Mouse (Mus musculus) forebrain, postnatal 0 days (tissue): ENCODE results near the gene Tmem175. TPM values are rescaled to one million over a fixed set of nuclear protein-coding genes. Genes with fewer than 3 reads are reported as not detected.

ENCODE experiments used
- ATAC-seq: fragments of 200-750 bp; cut with Nextera tagmentation; 2 replicates; pipeline ENCODE4 v1.8.0; 2017; ENCODE audit warnings: mild to moderate bottlenecking, moderate library complexity
- DNase-seq: peaks from one replicate; pipeline ENCODE4 v3.0.0-alpha.2; 2015
- H3K27ac ChIP-seq: fragments of 300-500 bp; sonication (generic); 2 replicates; pipeline ENCODE4 v1.5.1; 2014; ENCODE audit warnings: low read depth, mild to moderate bottlenecking, antibody characterized with exemption, low read length, moderate library complexity, mixed read lengths
- H3K27me3 ChIP-seq: fragments of 300-500 bp; sonication (generic); 2 replicates; pipeline ENCODE4 v1.6.1; 2014; ENCODE audit warnings: mild to moderate bottlenecking, low read length, mixed read lengths; ENCODE audit not compliant: insufficient read depth
- H3K36me3 ChIP-seq: fragments of 300-500 bp; sonication (generic); 2 replicates; pipeline ENCODE4 v1.6.1; 2014; ENCODE audit warnings: mild to moderate bottlenecking, moderate library complexity; ENCODE audit not compliant: insufficient read depth
- H3K4me1 ChIP-seq: fragments of 300-500 bp; sonication (generic); 2 replicates; pipeline ENCODE4 v1.6.1; 2014; ENCODE audit warnings: antibody characterized with exemption; ENCODE audit not compliant: insufficient read depth
- H3K4me2 ChIP-seq: fragments of 300-500 bp; sonication (generic); 2 replicates; pipeline ENCODE4 v1.6.1; 2014; ENCODE audit warnings: low read depth, mild to moderate bottlenecking, moderate library complexity
- H3K4me3 ChIP-seq: fragments of 300-500 bp; sonication (generic); 2 replicates; pipeline ENCODE4 v1.5.1; 2014; ENCODE audit warnings: low read depth, low read length, mixed read lengths
- H3K9ac ChIP-seq: fragments of 300-500 bp; sonication (generic); 2 replicates; pipeline ENCODE4 v1.6.1; 2014; ENCODE audit warnings: mild to moderate bottlenecking
- H3K9me3 ChIP-seq: fragments of 300-500 bp; sonication (generic); 2 replicates; pipeline ENCODE4 v1.6.1; 2016; ENCODE audit warnings: low read length
- CTCF ChIP-seq: sonication (generic); IDR thresholded peaks from 2 replicates; pipeline ENCODE4 v1.5.1; 2016; ENCODE audit warnings: antibody characterized with exemption, control low read depth, low read depth
- WGBS: fragments of 180-500 bp; shearing (Covaris S2); extraction: QIAGEN DNeasy Blood & Tissue Kit; methylation state at CpG from one replicate; pipeline ENCODE4 v1.1.7; 2014; 5-methylcytosine and 5-hydroxymethylcytosine counted together
- polyA plus RNA-seq: library from polyadenylated mRNA; unstranded; fragments of >200 nt; fragmentation: Nextera tagmentation; extraction: Ambion mirVana; gene quantifications from 2 replicates; pipeline ENCODE4 v1.2.1, GENCODE M21; 2015
- total RNA-seq: library from RNA; depleted of rRNA; stranded (reverse); fragments of >200 nt; gene quantifications from 2 replicates; pipeline ENCODE4 v1.2.3, GENCODE M21; 2014; rRNA removed

Gene Tmem175
- total and polyA plus RNA-seq, 2 experiments from 2014 or later = 27.2 to 34.8 TPM

DNA sequence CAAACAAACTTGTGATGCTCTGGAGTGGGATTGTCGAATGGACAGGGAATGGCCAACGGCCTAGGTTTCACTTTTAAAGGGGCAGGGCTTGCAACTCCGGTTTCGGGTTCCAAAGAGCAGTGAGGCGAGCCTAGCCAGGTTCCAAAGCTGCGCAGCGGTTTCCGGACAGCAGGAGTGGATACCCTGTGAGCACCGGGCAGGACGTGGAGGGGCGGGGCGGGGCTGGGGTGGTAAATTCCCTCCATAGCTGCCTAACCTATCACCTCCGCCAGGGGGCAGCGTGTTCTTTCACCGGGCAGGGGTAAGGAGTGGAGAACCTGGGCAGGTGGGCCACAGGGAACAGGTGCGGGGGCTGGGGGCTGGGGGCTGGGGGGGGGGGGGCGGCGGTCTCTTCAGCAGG lies 62.7 kb downstream of the Tmem175 start, which contains the start of gene Fgfrl1:
TSS of gene Fgfrl1 (plus strand) at position 112 of the 400 bp plus-strand sequence.
- Histone ChIP-seq H3K9ac (no peak within 1 kb of the TSS), H3K27ac (no peak within 1 kb of the TSS), H3K9me3 (no peaks in the 10 kb centered on the region), H3K4me1 (0 out of 2 replicates have a peak, but pooled peaks cover 2% of the 10 kb centered on the region), H3K4me2 (peak within 1 kb of the TSS; percentile 95), H3K27me3 (0 out of 2 replicates have a peak, but pooled peaks cover 8% of the 10 kb centered on the region), H3K4me3 (0 out of 2 replicates have a peak within 1 kb of the TSS, but pooled peaks have one; percentile 12), H3K36me3 (no peaks in the 10 kb centered on the region)
- peak; percentile 47 for TF ChIP-seq CTCF
- no peak for ATAC-seq
- DNase-seq = no peak
- WGBS = 5% methylated on average over 14 of the region's 18 CpGs

DNA sequence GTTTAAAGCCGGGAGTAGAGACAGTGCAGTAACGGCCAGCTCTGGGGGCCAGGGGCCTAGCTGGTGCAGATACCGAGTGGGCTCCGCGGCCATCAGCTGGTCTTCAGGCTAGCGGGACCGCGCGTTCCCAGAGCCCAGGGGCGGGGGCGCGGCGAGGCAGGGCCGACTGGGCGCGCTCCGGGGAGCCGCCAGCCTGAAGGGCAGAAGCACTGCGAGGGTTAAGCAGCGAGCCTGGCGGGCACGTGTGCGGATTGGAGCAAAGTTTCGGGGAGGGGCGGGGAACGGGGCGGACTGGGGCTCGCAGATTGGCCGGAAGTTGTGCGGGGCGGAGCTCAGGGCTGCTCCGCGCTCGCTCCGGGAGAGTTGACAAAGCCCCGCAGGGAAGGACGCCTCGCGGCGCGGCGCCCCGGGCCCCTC lies 64.3 kb downstream of the Tmem175 start:
- H3K36me3 ChIP-seq = no peaks in the 10 kb centered on the region
- no peak overlapping the region for H3K9ac ChIP-seq
- no peaks in the 10 kb centered on the region for H3K9me3 ChIP-seq
- no peak for TF ChIP-seq CTCF
- WGBS = 1% methylated on average over 34 of the region's 43 CpGs
- H3K4me3 ChIP-seq = peak overlapping the region; percentile 65
- no peak overlapping the region for H3K27ac ChIP-seq
- peak overlapping the region; percentile 95 for H3K4me2 ChIP-seq
- H3K4me1 ChIP-seq = 0 out of 2 replicates have a peak, but pooled peaks cover 2% of the 10 kb centered on the region
- ATAC-seq (peak; percentile 98), DNase-seq (peak; percentile 91)
- H3K27me3 ChIP-seq = 0 out of 2 replicates have a peak, but pooled peaks cover 8% of the 10 kb centered on the region

DNA sequence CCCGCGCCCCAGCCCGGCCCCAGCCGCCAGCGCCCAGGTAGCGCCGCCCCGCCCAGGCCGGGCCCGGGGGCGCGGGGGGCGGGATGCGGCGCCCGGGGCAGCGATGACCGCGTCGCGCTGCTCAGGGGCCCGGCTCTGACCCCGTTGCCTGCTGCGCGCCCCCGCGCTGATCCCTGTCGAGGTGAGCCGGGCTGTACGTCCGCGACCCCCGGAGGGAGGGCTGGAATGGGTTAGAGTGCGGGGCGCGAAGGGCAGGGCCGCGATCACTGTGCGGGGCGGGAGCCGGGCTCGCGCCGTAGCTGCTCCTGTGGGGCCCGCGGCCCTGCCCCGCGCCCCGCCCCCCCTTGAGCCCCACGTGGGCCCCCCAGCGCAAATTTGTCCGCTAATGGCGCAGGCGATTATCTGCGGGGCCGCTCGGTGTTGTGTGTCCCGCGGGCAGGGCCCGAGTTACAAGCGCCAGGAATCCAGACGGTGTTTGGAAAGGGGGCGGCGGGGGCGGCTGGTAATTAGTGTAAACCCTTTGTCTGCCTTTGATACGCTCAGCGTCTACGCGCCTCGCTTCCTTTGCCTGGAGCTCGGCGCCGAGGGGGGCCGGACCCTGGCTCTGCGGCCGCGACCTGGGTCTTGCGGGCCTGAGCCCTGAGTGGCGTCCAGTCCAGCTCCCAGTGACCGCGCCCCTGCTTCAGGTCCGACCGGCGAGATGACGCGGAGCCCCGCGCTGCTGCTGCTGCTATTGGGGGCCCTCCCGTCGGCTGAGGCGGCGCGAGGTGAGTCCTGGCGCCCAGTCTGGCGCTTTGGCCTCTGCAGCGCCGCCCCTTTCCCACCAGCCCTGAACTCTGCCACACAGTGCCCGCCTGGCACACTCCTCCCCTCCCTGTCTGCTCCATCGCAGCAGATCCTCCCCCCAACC lies 65.0 kb downstream of the Tmem175 start:
- TF ChIP-seq CTCF = no peak
- peak overlapping the region; percentile 65 for H3K4me3 ChIP-seq
- H3K4me1 ChIP-seq = 0 out of 2 replicates have a peak, but pooled peaks cover 2% of the 10 kb centered on the region
- 3% methylated on average over 71 of the region's 99 CpGs for WGBS
- ATAC-seq (peak; percentile 32), DNase-seq (no peak)
- peak overlapping the region; percentile 39 for H3K9ac ChIP-seq
- no peaks in the 10 kb centered on the region for H3K9me3 ChIP-seq
- no peaks in the 10 kb centered on the region for H3K36me3 ChIP-seq
- 0 out of 2 replicates have a peak, but pooled peaks cover 8% of the 10 kb centered on the region for H3K27me3 ChIP-seq
- peak overlapping the region; percentile 95 for H3K4me2 ChIP-seq
- no peak overlapping the region for H3K27ac ChIP-seq

DNA sequence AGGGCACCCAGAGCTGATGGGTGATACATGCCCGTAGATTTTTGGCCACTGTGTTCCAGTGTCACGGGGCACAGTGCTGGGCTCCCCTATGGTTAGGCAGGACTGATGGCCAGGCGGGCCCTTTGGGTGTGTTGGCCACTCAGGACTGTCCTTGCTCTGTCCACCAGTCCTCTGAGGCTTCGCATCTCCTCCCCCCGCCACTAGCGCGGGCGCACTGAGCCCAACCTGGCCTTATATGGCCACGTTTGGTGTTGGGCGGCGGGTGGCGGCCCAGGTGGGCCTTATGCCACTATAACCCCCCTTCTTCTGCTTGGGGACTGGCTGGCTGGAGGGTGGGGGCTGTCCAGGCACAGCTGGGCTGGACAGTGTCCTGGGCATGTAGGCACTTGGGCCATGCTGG lies 66.3 kb downstream of the Tmem175 start:
- Histone ChIP-seq H3K4me3 (no peak overlapping the region), H3K9ac (no peak overlapping the region), H3K27ac (no peak overlapping the region), H3K9me3 (no peaks in the 10 kb centered on the region), H3K4me1 (0 out of 2 replicates have a peak, but pooled peaks cover 2% of the 10 kb centered on the region), H3K4me2 (no peak overlapping the region), H3K27me3 (0 out of 2 replicates have a peak, but pooled peaks cover 8% of the 10 kb centered on the region), H3K36me3 (no peaks in the 10 kb centered on the region)
- WGBS = 99% methylated on average over 12 of the region's 12 CpGs
- no peak for ATAC-seq
- DNase-seq = no peak
- no peak for TF ChIP-seq CTCF

DNA sequence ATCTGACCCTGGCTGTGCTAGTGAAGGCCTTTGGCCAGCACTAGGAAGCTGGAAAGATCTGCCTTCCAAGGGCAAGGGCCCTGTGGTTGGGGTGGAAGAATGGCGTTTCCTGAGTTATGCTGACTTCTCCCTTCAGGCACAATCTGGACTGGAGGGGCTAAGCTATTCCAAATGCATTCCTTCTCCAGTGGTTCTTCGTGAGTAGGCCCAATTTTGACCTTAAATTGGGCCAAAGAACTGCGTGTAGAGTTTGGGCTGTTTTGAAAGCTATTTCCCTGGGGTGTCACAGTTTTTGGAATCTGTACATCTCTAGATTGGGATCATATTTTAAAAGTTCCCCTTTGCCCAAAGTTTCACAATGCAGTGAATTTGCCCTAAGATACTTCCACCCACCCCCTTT lies 67.0 kb downstream of the Tmem175 start:
- no peak for TF ChIP-seq CTCF
- 0 out of 2 replicates have a peak, but pooled peaks cover 8% of the 10 kb centered on the region for H3K27me3 ChIP-seq
- 0 out of 2 replicates have a peak, but pooled peaks cover 2% of the 10 kb centered on the region for H3K4me1 ChIP-seq
- no peak overlapping the region for H3K4me3 ChIP-seq
- no peak overlapping the region for H3K9ac ChIP-seq
- H3K36me3 ChIP-seq = no peaks in the 10 kb centered on the region
- no peaks in the 10 kb centered on the region for H3K9me3 ChIP-seq
- no peak for DNase-seq
- no peak overlapping the region for H3K4me2 ChIP-seq
- H3K27ac ChIP-seq = no peak overlapping the region
- ATAC-seq = no peak
- WGBS = 86% methylated on average over 3 of the region's 3 CpGs

DNA sequence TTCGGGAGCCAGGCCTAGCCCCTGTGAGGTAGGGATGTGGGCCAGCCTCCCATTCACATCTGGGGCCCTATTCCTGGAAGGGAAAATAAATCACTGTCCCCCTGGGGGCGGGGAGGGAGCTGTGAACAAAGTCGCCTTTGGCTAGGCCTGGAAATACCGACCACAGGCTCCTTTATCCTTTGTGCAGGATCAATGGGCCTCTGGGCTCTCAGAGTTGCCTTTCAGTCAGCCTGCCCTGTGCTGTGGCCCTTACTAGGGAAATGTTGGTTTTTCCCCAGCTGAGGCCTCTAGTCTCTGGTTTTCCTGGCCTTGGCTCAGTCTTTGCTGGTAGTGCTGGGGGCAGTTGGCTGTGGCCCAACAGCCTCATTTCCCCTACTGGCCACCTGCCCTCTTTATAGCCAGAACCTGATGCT lies 67.8 kb downstream of the Tmem175 start:
- no peak for TF ChIP-seq CTCF

More for the DNA sequence above, 67.8 kb downstream of the Tmem175 start:
- DNase-seq = peak; percentile 50
- Histone ChIP-seq H3K27me3 (0 out of 2 replicates have a peak, but pooled peaks cover 8% of the 10 kb centered on the region), H3K27ac (no peak overlapping the region), H3K36me3 (no peaks in the 10 kb centered on the region), H3K9ac (no peak overlapping the region), H3K9me3 (no peaks in the 10 kb centered on the region), H3K4me3 (no peak overlapping the region), H3K4me1 (0 out of 2 replicates have a peak, but pooled peaks cover 2% of the 10 kb centered on the region), H3K4me2 (no peak overlapping the region)
- peak; percentile 17 for ATAC-seq
- WGBS = 13% methylated on average over 4 of the region's 4 CpGs

Other genes with a start within 250 kb of the Tmem175 start
- gene Pde6b, start 241.4 kb upstream of the Tmem175 start, total RNA-seq = 0.05 TPM in 1 of 2 replicates, not detected in the other
- 0.12 TPM in 1 of 2 replicates, not detected in the other for gene Pde6b, start 241.4 kb upstream of the Tmem175 start, polyA plus RNA-seq
- 152 and 289 TPM in 2 replicates for gene Atp5k, start 195.3 kb upstream of the Tmem175 start, total RNA-seq
- gene Atp5k, start 195.3 kb upstream of the Tmem175 start, polyA plus RNA-seq = 489 and 610 TPM in 2 replicates
- gene Mfsd7a, start 180.9 kb upstream of the Tmem175 start, total RNA-seq = 0.05 and 0.38 TPM in 2 replicates
- gene Mfsd7a, start 180.9 kb upstream of the Tmem175 start, polyA plus RNA-seq = 0.12 and 0.13 TPM in 2 replicates
- gene Pcgf3, start 168.5 kb upstream of the Tmem175 start, total RNA-seq = 38.3 and 42.7 TPM in 2 replicates
- gene Pcgf3, start 168.5 kb upstream of the Tmem175 start, polyA plus RNA-seq = 12.1 and 18.2 TPM in 2 replicates
- gene Cplx1, start 79.7 kb upstream of the Tmem175 start, total RNA-seq = 38.1 and 51.1 TPM in 2 replicates
- gene Cplx1, start 79.7 kb upstream of the Tmem175 start, polyA plus RNA-seq = 146 and 168 TPM in 2 replicates
- 77.6 and 79.1 TPM in 2 replicates for gene Gak, start within 50 bp of the Tmem175 start, total RNA-seq
- gene Gak, start within 50 bp of the Tmem175 start, polyA plus RNA-seq = 44.6 and 48.6 TPM in 2 replicates
- 5.7 and 8.7 TPM in 2 replicates for gene Idua, start 30.6 kb downstream of the Tmem175 start, total RNA-seq
- gene Idua, start 30.6 kb downstream of the Tmem175 start, polyA plus RNA-seq = 4.3 and 6.3 TPM in 2 replicates
- gene Dgkq, start 39.9 kb downstream of the Tmem175 start, total RNA-seq = 54.5 and 59.5 TPM in 2 replicates
- gene Dgkq, start 39.9 kb downstream of the Tmem175 start, polyA plus RNA-seq = 8.6 and 11.6 TPM in 2 replicates
- 4.4 and 6.9 TPM in 2 replicates for gene Slc26a1, start 45.8 kb downstream of the Tmem175 start, total RNA-seq
- 2.6 and 3.9 TPM in 2 replicates for gene Slc26a1, start 45.8 kb downstream of the Tmem175 start, polyA plus RNA-seq
- 13.8 and 17.1 TPM in 2 replicates for gene Fgfrl1, start 62.6 kb downstream of the Tmem175 start, total RNA-seq
- 5.5 and 7.1 TPM in 2 replicates for gene Fgfrl1, start 62.6 kb downstream of the Tmem175 start, polyA plus RNA-seq
- not detected in 2 replicates for gene Rnf212, start 145.2 kb downstream of the Tmem175 start, total RNA-seq
- not detected in 2 replicates for gene Rnf212, start 145.2 kb downstream of the Tmem175 start, polyA plus RNA-seq
- not detected in 2 replicates for gene Tmed11, start 165.6 kb downstream of the Tmem175 start, total RNA-seq
- not detected in 2 replicates for gene Tmed11, start 165.6 kb downstream of the Tmem175 start, polyA plus RNA-seq
- not detected in 2 replicates for gene Vmn2r8, start 179.1 kb downstream of the Tmem175 start, total RNA-seq
- gene Vmn2r8, start 179.1 kb downstream of the Tmem175 start, polyA plus RNA-seq = not detected in 2 replicates
- not detected in 2 replicates for gene Vmn2r9, start 222.8 kb downstream of the Tmem175 start, total RNA-seq
- gene Vmn2r9, start 222.8 kb downstream of the Tmem175 start, polyA plus RNA-seq = not detected in 2 replicates